Mouse (Mus musculus): ENCODE measurements at regions not wholly inside any gene's neighbourhood (a gene's known extent, or its start where the extent isn't known, plus 50 kb on each side); places are given as distances from the start of the nearest gene placed in this dataset.
A peak's percentile ranks its signal among the peaks of the same experiment; 100 is the strongest.

- no peak for DNase-seq
These were observed 68.8 kb downstream of the Cxcl12 start for GRCm38 (mm10) chr6:117237096-117237495.

GRCm38 (mm10) chr6:117241206-117241605 is 72.9 kb downstream of the Cxcl12 start:
- no peak for DNase-seq

GRCm38 (mm10) chr6:117245398-117245797 is 77.1 kb downstream of the Cxcl12 start:
- no peak for DNase-seq

DNA sequence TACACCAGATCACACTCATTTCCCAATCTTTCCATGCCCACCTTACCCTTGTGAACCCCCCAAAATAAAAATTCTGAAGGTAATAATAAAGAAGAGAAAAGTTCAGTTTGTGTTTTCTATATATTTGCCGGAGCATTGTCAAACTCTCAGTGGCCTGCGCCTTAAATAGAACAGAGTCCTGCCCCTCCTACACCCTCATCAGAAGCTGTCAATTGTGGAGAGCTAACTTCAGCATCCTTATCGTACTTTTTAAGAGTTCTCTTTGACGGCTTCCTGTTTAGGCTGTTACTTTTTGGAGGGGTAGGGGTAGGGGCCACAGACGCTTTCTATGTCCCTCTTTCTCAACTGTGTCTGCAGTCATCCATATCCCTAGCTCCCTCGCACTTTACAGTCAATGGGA is 77.5 kb downstream of the Cxcl12 start:
- DNase-seq = no peak

DNA sequence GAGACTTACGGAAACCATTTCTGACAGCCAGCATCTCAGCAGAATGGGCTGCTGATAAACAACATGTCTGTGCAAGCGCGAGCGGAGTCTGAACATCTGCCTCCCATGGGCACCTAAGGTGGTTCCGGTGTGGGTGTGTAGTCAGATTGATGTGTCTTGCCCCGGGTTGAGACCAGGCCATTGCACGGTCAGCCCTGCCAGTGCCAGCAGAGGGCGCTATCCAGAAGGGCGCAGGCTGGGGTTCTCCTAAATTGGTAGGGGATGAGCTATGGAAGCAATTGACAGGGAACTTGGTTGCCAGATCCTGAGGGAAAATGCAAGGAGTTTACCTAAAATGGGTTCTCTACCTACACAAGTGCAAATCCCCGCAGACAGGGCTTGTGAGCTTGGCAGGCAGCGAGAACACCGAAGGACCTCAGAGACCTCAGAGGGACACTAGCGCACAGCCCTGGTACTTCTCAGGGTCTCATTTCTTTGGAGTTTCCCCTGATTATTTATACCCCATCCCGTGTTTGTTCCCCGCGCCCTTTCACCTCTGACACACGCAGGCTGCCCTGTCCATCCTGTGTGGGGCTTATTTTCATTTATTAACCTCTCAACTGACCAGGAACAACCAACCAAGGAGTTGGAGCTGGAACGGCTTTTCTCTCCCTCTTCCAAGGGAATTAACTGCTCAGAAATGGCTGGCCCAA is 81.0 kb downstream of the Cxcl12 start:
- DNase-seq = peak; percentile 50 to 73

DNA sequence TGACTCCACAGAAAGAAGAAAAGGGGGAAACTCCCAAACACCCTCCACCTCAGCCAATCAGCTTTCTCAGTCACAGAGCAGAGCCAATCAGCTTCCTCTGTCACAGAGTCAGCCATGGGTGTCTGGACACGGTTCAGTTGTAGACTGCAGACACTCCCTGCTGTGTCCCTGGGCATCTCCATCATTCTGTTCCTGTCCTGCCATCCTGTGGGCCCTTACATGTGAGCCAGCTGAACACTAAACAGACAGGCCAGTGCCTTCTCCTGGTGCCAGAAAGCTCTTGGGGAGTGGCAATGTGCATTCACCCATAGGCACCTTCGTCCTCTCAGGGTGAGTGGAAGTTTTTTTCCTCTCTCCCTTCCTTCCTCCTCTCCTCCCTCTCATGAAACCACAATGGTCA is 81.7 kb downstream of the Cxcl12 start:
- DNase-seq = peak; percentile 44 to 46

DNA sequence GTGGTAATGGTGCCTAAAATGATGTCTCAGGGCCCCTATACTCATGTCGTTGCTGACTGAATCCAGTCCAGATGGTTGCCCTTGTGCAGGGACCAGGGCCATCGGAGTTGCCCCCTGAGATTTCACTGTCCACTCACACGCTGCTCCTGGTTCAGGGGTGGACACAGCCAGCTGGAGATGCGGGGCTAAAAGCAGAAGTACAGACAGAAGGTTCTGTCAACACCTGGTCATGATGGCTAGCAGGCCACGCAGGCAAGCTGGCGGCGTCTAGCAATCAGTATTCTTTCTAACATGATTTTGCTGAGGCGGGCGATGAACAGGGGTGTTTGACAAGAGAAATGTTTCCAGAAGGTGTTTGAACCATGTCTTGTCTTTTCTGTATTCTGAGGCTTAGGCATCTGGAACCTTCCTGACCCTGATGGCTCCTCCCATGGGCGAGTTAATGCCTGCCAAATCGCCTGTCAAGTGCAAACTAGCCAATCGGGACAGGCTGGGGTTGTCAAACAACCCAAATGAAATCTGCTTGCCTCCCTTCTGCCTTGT is 83.1 kb downstream of the Cxcl12 start:
- DNase-seq = no peak

DNA sequence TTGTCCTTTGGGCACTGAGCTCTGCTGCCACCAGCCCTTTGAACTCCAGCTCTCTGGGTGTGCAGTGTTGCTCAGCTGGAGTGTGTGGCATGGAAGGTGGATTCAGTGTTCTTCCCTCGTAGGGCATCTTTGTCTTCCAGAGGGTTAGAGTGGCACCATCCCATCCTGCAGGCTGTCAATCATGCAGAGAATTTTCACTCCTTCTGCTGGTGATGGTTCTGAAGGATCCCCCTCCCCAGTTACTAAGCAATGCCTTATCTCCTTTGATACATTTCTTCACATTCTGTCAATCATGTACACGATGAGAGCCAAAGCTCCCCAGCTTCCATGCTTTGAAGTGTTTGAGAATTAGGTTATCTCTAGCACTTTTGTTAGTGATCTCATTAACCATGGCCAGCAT is 84.0 kb downstream of the Cxcl12 start:
- no peak for DNase-seq

DNA sequence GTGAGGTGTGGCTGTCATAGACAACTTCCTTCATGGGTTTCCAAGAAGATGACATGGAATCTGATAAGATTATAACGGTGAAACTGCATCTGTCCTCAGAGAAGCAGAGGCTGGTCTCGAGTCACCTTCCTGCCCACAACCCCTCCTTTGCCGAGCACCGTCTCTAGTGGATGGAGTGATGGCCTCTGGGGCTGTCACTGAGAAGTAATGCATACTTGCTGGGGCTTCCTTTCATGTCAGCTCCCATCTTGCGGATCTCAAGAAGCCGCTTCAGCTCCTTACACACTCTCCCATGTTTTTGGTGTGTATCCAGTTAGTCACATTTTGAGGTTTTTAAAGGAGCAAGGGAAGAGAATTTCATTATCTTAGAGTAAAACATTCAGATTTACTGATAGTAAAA is 84.7 kb downstream of the Cxcl12 start:
- DNase-seq = no peak

GRCm38 (mm10) chr6:117253586-117254330 is 85.4 kb downstream of the Cxcl12 start:
- DNase-seq = peak; percentile 73 to 76

DNA sequence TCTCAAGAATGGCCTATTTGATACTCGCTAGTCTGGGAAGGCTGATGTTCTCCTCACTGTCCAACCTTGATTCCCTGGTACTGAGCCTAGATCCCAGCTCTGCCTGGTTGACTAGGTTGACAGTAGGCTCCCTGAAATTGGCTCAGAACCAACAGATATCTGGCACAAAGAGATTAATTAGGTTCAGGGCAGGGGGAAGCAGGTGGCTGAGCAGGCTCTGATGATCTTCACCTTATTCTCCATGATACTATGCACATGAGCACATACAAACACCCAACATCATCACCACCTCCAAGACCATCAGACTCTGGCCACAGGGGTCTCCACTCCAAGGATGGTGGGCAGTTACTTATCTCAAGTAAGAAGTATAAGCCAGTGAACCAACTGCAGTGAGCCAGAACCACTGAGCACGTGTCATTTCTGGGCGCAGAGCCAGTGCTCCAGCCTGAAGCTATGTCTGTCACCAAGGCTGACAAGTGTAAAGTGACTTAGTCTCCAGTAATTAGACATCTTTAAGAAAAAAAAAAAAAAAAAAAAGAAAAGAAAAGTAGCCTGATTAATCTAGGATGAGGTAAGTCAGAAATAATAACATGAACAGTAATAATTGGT is 86.4 kb downstream of the Cxcl12 start:
- peak; percentile 97 to 98 for DNase-seq

DNA sequence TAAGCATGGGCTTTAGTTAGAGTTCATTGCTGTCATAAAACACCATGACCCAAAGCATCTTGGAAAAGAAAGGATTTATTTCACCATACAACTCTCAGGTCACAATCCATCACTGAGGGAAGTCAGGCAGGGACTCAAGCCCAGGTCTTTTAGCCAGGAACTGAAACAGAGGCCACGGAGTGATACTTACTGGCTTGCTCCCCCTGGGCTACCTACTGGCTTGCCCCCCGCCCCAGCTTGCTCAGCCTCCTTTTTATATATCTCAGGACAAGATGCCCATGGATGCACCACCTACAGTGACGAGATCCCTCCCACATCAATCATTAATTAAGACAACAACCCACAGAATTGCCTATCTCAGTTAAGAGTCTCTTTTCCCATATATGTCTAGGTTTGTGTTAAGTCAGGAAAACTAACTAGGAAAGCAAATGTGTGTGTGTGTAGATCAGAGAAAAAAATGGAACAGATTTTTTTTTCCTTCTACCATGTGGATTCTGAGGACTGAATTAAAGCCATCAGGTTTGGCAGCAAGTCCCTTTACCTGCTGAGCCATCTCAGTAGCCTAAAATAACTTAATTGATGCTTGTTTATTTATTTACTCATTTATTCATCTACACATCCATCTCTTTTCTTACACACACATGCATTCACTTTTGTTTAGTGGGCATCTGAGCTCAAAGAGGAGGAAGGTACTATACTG is 87.2 kb downstream of the Cxcl12 start:
- peak; percentile 45 to 62 for DNase-seq

- DNase-seq = peak in 1 of 2 experiments; percentile 40
These were observed 87.8 kb downstream of the Cxcl12 start for GRCm38 (mm10) chr6:117256099-117256471.

- no peak for DNase-seq
These were observed 89.3 kb downstream of the Cxcl12 start for GRCm38 (mm10) chr6:117257591-117257990.

GRCm38 (mm10) chr6:117267906-117268305 is 99.6 kb downstream of the Cxcl12 start:
- no peak for DNase-seq

- no peak for DNase-seq
These were observed 100.0 kb downstream of the Cxcl12 start for GRCm38 (mm10) chr6:117268376-117268775.

DNA sequence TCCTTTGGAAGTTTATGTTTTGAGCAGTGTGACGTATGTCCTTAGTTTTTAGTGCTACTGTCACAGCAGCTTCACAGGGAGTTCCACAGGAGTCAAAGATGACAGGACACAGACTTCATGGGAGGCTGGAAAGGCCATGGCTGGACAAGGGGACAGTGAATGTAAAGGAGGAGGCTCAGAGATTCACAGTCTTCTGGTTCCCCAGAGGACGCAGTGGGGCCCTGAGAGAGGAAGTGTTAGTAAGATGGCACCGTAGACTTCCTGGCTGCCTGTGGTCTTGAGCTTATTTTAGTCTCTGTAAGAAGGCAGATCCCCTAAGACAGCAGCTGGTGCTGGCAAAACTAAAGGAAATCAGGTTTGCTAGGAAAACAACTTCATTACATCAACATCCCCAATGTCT is 101.9 kb downstream of the Cxcl12 start:
- DNase-seq = no peak

DNA sequence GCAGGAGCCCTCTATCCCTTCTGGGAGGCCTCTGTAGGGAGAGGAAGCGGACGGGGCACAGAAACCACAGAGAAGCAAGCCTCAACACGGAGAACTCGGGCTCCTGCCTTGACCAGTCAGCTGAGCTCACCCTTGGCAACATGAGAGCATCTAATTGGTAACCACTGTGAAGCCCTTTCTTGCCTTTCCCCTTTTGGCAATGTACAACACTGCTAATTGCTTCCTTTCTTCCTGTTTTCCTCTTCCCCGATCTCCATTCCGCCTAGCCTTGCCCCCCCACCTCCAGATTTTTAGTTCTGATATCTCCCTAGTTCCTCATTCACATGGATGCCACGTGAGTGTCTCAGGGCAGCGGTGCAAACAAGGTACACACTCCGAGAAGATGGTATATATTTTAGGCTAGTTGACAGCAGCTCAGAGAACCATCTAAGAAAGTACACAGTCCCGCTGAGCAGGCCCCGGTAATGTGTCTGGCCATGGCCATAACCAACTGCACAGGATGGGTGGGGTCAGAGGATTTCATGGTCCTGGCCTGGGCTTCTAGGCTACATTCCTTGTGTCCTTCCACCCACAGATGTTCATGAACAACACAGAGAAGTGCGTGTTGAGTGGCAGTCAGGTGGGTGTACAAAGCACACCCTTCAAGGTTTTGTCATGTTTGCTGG is 103.4 kb downstream of the Cxcl12 start:
- no peak for DNase-seq

DNA sequence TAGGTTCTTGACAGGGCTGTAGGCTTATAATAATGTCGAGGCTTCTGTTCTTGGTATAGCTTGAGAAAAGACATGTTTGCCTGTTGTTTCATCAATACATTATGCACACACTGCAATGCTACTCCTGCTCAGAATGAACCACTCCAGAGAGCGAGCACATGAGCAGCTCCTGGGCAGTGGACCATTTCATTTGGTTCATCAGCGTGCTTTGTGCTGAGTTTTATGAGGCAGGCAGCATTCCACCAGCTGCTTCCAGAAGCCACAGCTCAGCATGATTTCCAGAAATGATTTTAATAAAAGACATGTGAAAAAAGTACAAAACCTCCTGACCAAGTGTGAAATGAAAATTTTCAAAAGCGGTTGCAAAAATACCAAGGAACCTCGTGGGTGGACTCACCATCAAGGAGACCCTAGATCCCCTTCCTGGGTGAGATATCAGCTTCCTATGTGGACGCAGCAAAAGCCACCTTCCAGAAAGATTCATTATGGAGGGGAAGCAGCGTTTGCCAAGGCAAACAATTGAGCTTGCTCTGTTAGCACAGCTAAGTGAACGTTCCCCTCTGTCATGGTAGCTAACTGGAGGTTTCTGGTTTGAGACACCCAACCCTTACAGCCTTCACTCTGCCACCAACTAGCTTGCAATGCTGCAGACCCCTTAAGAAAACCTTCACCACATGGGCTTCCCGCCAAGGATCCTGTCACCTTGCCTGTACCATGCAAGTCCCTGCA is 104.1 kb downstream of the Cxcl12 start:
- DNase-seq = no peak

- DNase-seq = no peak
These were observed 107.6 kb downstream of the Cxcl12 start for GRCm38 (mm10) chr6:117275915-117276314.

GRCm38 (mm10) chr6:117276850-117277249 is 108.5 kb downstream of the Cxcl12 start:
- DNase-seq = no peak

DNA sequence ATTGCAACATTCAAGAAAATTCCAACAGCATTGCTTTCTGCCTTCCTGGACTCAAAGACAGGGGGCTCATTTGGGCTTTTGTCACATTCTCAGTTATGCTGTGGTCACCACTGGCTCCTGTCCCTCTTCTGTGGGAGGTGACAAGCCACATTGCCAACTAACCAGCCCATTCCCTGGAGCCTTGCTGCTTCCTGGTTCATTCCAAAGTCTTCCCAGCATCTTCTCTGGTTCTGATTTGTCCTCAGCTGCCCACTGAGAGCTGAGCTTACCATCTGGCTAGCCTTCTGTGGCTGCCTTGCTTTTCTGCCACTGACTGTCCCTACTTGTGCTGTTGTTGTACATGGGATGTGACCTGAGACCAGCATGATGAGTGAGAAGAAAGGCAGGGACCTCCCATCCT is 111.0 kb downstream of the Cxcl12 start:
- DNase-seq = peak; percentile 60 to 70

Measured in cerebellum, postnatal 14 days (tissue).